Mouse (Mus musculus) retina, adult 2 months (tissue): ENCODE results near the gene Gfer.
"Not testable (repeated sequence)": the region's sequence is repeated elsewhere in the genome, so short reads cannot be mapped to it uniquely, and the experiment has no call there.

Experiments
- DNase-seq: peaks from one replicate; pipeline ENCODE4 v3.0.0-alpha.2; 2012; ENCODE audit warnings: low read depth, low spot score

The Gfer gene

GRCm38 (mm10) chr17:24722220-24722924, 26.4 kb upstream of the Gfer start:
- DNase-seq: no peak

- DNase-seq: not testable (repeated sequence)
These were observed 25.5 kb upstream of the Gfer start for GRCm38 (mm10) chr17:24721383-24721955.

- DNase-seq: not testable (repeated sequence)
These were observed 24.7 kb upstream of the Gfer start for GRCm38 (mm10) chr17:24720616-24721015.

GRCm38 (mm10) chr17:24719494-24720222, 23.7 kb upstream of the Gfer start:
- DNase-seq: peak; percentile 94

- DNase-seq: not testable (repeated sequence)
These were observed 23.0 kb upstream of the Gfer start for GRCm38 (mm10) chr17:24718938-24719337.

- no peak for DNase-seq
These were observed 22.0 kb upstream of the Gfer start, which contains the start of the genes Rnf151 and Rps2 for GRCm38 (mm10) chr17:24717943-24718342. Gene Rnf151 (minus strand): TSS chr17:24718063. Gene Rps2 (plus strand): TSS chr17:24718116.

- DNase-seq: no peak
These were observed 20.3 kb upstream of the Gfer start for GRCm38 (mm10) chr17:24716166-24716682.

- no peak for DNase-seq
These were observed 19.6 kb upstream of the Gfer start for GRCm38 (mm10) chr17:24715556-24715955.

- DNase-seq: no peak
These were observed 12.7 kb upstream of the Gfer start for GRCm38 (mm10) chr17:24708646-24709045.

- no peak for DNase-seq
These were observed 12.0 kb upstream of the Gfer start for GRCm38 (mm10) chr17:24707801-24708425.

GRCm38 (mm10) chr17:24706982-24707800, 11.2 kb upstream of the Gfer start, which contains the start of gene Tbl3:
Gene Tbl3 (minus strand): TSS chr17:24707660.
- peak; percentile 87 for DNase-seq

GRCm38 (mm10) chr17:24705821-24706220, 9.9 kb upstream of the Gfer start:
- DNase-seq: no peak

GRCm38 (mm10) chr17:24701251-24701650, 5.3 kb upstream of the Gfer start:
- no peak for DNase-seq

GRCm38 (mm10) chr17:24699473-24699872, 3.5 kb upstream of the Gfer start:
- DNase-seq: no peak

- DNase-seq: no peak
These were observed 2.8 kb upstream of the Gfer start for GRCm38 (mm10) chr17:24698715-24699114.

GRCm38 (mm10) chr17:24697985-24698384, 2.0 kb upstream of the Gfer start:
- DNase-seq: no peak

- no peak for DNase-seq
These were observed 488 bp downstream of the Gfer start for GRCm38 (mm10) chr17:24695326-24696010.

- DNase-seq: no peak
These were observed 3.6 kb downstream of the Gfer start for GRCm38 (mm10) chr17:24692385-24692784.

- no peak for DNase-seq
These were observed 6.5 kb downstream of the Gfer start, which contains the start of gene Syngr3 for GRCm38 (mm10) chr17:24689251-24690081. Gene Syngr3 (minus strand): TSS chr17:24689955.
